ENCODE assay signal across 9 mouse cellular contexts in the genomic region with DNA sequence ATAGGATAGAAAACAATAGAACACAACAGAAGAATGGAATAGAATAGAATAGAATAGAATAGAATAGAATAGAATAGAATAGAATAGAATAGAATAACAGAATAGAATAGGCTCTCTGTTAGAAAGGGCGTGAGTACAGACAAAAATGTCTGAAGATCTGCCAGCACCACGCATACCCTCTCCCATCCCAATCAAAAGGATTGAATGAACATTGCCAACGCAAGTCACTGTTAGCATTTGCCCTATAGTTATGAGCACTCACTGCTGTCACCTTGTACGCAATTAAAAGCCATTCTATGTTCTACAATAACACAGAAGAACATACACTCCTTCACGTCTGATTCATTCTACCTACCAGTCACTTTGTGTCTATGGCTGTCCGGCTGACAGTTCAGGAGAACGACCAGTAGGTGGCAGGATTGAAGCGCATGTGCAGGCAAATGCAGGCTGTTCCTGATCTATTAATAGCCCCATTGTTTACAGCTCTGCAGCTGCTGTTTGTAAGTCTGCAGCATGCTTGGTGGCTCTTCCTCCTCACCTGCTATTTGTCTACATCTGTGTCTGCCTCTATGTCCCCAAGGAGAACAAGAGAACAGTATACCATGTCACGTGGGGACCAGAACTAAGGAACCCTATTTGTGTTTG. TPM values are rescaled to one million over a fixed set of nuclear protein-coding genes. Genes with fewer than 3 reads are reported as not detected.
DNase-seq lines count a peak whose midpoint lies in the region; ATAC-seq and TF ChIP-seq lines count a peak whose summit lies in the region.
"Had no signal": no experiment of that assay in that cellular context is flagged by ENCODE, and none has a peak within 500 bp of the region (broad histone marks: within the 10 kb centered on the region; RNA-seq: fewer than 3 reads in every experiment).

No protein-coding gene starts in this region.

- peak; percentile 95 for ATAC-seq in forebrain, embryonic 13.5 days
- peak; percentile 54 for ATAC-seq in liver, postnatal 0 days
- peak; percentile 90 for ATAC-seq in neural tube, embryonic 14.5 days (ENCODE audit: low read depth)

- TF ChIP-seq POLR2A in ES-Bruce4 (IDR thresholded peaks at IDR 0.05; ENCODE audit: insufficient read depth, low read length), result no peak

- peak; percentile 55 for DNase-seq in c-Kit-positive CD71-positive TER-119-positive erythroid progenitor cells, embryonic 14.5 days (ENCODE audit: low spot score)
- peak; percentile 75 to 83 for DNase-seq in heart, postnatal 14 days
- peak; percentile 83 to 87 for DNase-seq in kidney, postnatal 4 days
- DNase-seq in liver, postnatal 0 days, result peak; percentile 71
- peak; percentile 43 for DNase-seq in testis, postnatal 14 days (ENCODE audit: low spot score)

- H3K27me3 ChIP-seq in ES-Bruce4 (ENCODE audit: control insufficient read depth, insufficient read depth, low read length, poor library complexity, severe bottlenecking), result no peaks in the 10 kb centered on the region
- no peaks in the 10 kb centered on the region for H3K27me3 ChIP-seq in forebrain, embryonic 13.5 days
- no peaks in the 10 kb centered on the region for H3K27me3 ChIP-seq in liver, postnatal 0 days (ENCODE audit: insufficient read depth, low read length)
- H3K27me3 ChIP-seq in neural tube, embryonic 14.5 days (ENCODE audit: control insufficient read depth, insufficient read depth, low read length), result no peaks in the 10 kb centered on the region

- TF ChIP-seq EP300 in ES-Bruce4 (IDR thresholded peaks at IDR 0.05; ENCODE audit: insufficient read depth, low read depth, low read length), result no peak
- TF ChIP-seq EP300 in liver, postnatal 0 days (IDR thresholded peaks at IDR 0.05; ENCODE audit: low read depth), result no peak

- WGBS in forebrain, embryonic 13.5 days, result 22% methylated on average over 9 of the region's 9 CpGs
- WGBS in liver, postnatal 0 days (ENCODE audit: insufficient replicate concordance), result 26% methylated on average over 9 of the region's 9 CpGs
- 18% methylated on average over 9 of the region's 9 CpGs for WGBS in neural tube, embryonic 14.5 days

- peak; percentile 96 for TF ChIP-seq CTCF in ES-Bruce4 (IDR thresholded peaks at IDR 0.05; ENCODE audit: low read depth, low read length)
- peak; percentile 93 for TF ChIP-seq CTCF in liver, postnatal 0 days (IDR thresholded peaks at IDR 0.05; ENCODE audit: low read depth)

- H3K4me3 ChIP-seq in ES-Bruce4 (ENCODE audit: low read depth, low read length), result no peak overlapping the region
- H3K4me3 ChIP-seq in forebrain, embryonic 13.5 days, result no peak overlapping the region
- H3K4me3 ChIP-seq in liver, postnatal 0 days (ENCODE audit: low read depth, low read length), result no peak overlapping the region
- H3K4me3 ChIP-seq in neural tube, embryonic 14.5 days (ENCODE audit: low read depth, low read length), result no peak overlapping the region

- intact Hi-C loops in heart, postnatal 14 days (cut with DNase I), result no loop called here

- no peak overlapping the region; the same call in 1 of the 2 replicates for H3K4me2 ChIP-seq in forebrain, embryonic 13.5 days
- H3K4me2 ChIP-seq in liver, postnatal 0 days (ENCODE audit: low read depth, low read length), result no peak overlapping the region
- no peak overlapping the region for H3K4me2 ChIP-seq in neural tube, embryonic 14.5 days (ENCODE audit: low read depth, low read length)

- H3K4me1 ChIP-seq in ES-Bruce4 (ENCODE audit: control insufficient read depth, insufficient read depth, low read length), result peaks cover 2% of the 10 kb centered on the region
- H3K4me1 ChIP-seq in forebrain, embryonic 13.5 days, result peaks cover 5% of the 10 kb centered on the region
- no peaks in the 10 kb centered on the region for H3K4me1 ChIP-seq in liver, postnatal 0 days (ENCODE audit: insufficient read depth)
- no peaks in the 10 kb centered on the region for H3K4me1 ChIP-seq in neural tube, embryonic 14.5 days (ENCODE audit: control insufficient read depth, insufficient read depth, low read length)

- H3K36me3 ChIP-seq in ES-Bruce4 (ENCODE audit: control insufficient read depth, insufficient read depth, low read length, poor library complexity, severe bottlenecking), result no peaks in the 10 kb centered on the region
- no peaks in the 10 kb centered on the region for H3K36me3 ChIP-seq in forebrain, embryonic 13.5 days (ENCODE audit: poor library complexity, severe bottlenecking)
- no peaks in the 10 kb centered on the region for H3K36me3 ChIP-seq in liver, postnatal 0 days (replicated peaks; ENCODE audit: insufficient read depth, low read length)
- H3K36me3 ChIP-seq in neural tube, embryonic 14.5 days (ENCODE audit: control insufficient read depth, insufficient read depth, low read length), result no peaks in the 10 kb centered on the region

- no peak overlapping the region for H3K27ac ChIP-seq in ES-Bruce4 (ENCODE audit: insufficient read depth, low read length)
- H3K27ac ChIP-seq in forebrain, embryonic 13.5 days, result no peak overlapping the region
- no peak overlapping the region for H3K27ac ChIP-seq in liver, postnatal 0 days (ENCODE audit: low read depth)
- no peak overlapping the region for H3K27ac ChIP-seq in neural tube, embryonic 14.5 days (ENCODE audit: low read depth, low read length)

- no peaks in the 10 kb centered on the region for H3K9me3 ChIP-seq in ES-Bruce4 (replicated peaks; ENCODE audit: control insufficient read depth, insufficient read depth, low read length, poor library complexity, severe bottlenecking)
- no peaks in the 10 kb centered on the region for H3K9me3 ChIP-seq in forebrain, embryonic 13.5 days (replicated peaks)
- H3K9me3 ChIP-seq in liver, postnatal 0 days (ENCODE audit: low read length), result no peaks in the 10 kb centered on the region
- no peaks in the 10 kb centered on the region for H3K9me3 ChIP-seq in neural tube, embryonic 14.5 days (ENCODE audit: control insufficient read depth, low read length)

- no peak overlapping the region for H3K9ac ChIP-seq in ES-Bruce4 (ENCODE audit: low read depth, poor library complexity, severe bottlenecking)
- no peak overlapping the region for H3K9ac ChIP-seq in forebrain, embryonic 13.5 days
- no peak overlapping the region for H3K9ac ChIP-seq in liver, postnatal 0 days (replicated peaks)
- H3K9ac ChIP-seq in neural tube, embryonic 14.5 days (replicated peaks; ENCODE audit: low read depth, low read length), result no peak overlapping the region

RNA-seq across cellular contexts. Expression of gene Traf6, which starts 13.0 kb away (rescaled TPM):
- 17.5 and 17.6 TPM in 2 replicates for polyA plus RNA-seq in ES-Bruce4 (2011; ENCODE audit: insufficient read depth, insufficient read length, low read depth, missing spikeins)
- 10.4 and 12.2 TPM in 2 replicates for polyA plus RNA-seq in forebrain, embryonic 13.5 days (2015; fragmentation: Nextera tagmentation; extraction: Ambion mirVana)
- total RNA-seq in heart, postnatal 14 days (2021), result 10 to 100 TPM; 10.7 to 11.5 TPM
- polyA plus RNA-seq in liver, postnatal 0 days (2015; fragmentation: Nextera tagmentation; extraction: Ambion mirVana), result 2.7 and 2.8 TPM in 2 replicates
- polyA plus RNA-seq in neural tube, embryonic 14.5 days (2014; fragmentation: Nextera tagmentation; extraction: Ambion mirVana), result 6.4 and 9.3 TPM in 2 replicates

RNA-seq across cellular contexts. Expression of gene B230118H07Rik, which starts 15.8 kb away (rescaled TPM):
- polyA plus RNA-seq in ES-Bruce4 (2011; ENCODE audit: insufficient read depth, insufficient read length, low read depth, missing spikeins), result 27.0 and 38.3 TPM in 2 replicates
- polyA plus RNA-seq in forebrain, embryonic 13.5 days (2015; fragmentation: Nextera tagmentation; extraction: Ambion mirVana), result 53.6 and 59.0 TPM in 2 replicates
- 10 to 100 TPM; 69.2 to 69.8 TPM for total RNA-seq in heart, postnatal 14 days (2021)
- polyA plus RNA-seq in liver, postnatal 0 days (2015; fragmentation: Nextera tagmentation; extraction: Ambion mirVana), result 15.1 and 18.5 TPM in 2 replicates
- polyA plus RNA-seq in neural tube, embryonic 14.5 days (2014; fragmentation: Nextera tagmentation; extraction: Ambion mirVana), result 49.2 and 54.0 TPM in 2 replicates

RNA-seq across cellular contexts. Expression of gene Rag1, which starts 15.9 kb away (rescaled TPM):
- not detected in 2 replicates for polyA plus RNA-seq in ES-Bruce4 (2011; ENCODE audit: insufficient read depth, insufficient read length, low read depth, missing spikeins)
- 0.06 and 0.08 TPM in 2 replicates for polyA plus RNA-seq in forebrain, embryonic 13.5 days (2015; fragmentation: Nextera tagmentation; extraction: Ambion mirVana)
- 10 to 100 TPM in 1 of 2 experiments, 1 to 10 TPM in 1; 1.1 to 29.2 TPM for total RNA-seq in heart, postnatal 14 days (2021)
- polyA plus RNA-seq in liver, postnatal 0 days (2015; fragmentation: Nextera tagmentation; extraction: Ambion mirVana), result 0.95 and 1.1 TPM in 2 replicates
- polyA plus RNA-seq in neural tube, embryonic 14.5 days (2014; fragmentation: Nextera tagmentation; extraction: Ambion mirVana), result 0.05 and 0.13 TPM in 2 replicates
- polyA plus RNA-seq: large intestine, adult 2 months had no signal

RNA-seq across cellular contexts. Expression of gene Rag2, which starts 40.7 kb away (rescaled TPM):
- polyA plus RNA-seq in ES-Bruce4 (2011; ENCODE audit: insufficient read depth, insufficient read length, low read depth, missing spikeins), result not detected in 2 replicates
- not detected in 2 replicates for polyA plus RNA-seq in forebrain, embryonic 13.5 days (2015; fragmentation: Nextera tagmentation; extraction: Ambion mirVana)
- total RNA-seq in heart, postnatal 14 days (2021), result 1 to 10 TPM in 1 of 2 experiments, under 1 TPM in 1; 0.14 to 2.4 TPM
- 1.1 and 1.4 TPM in 2 replicates for polyA plus RNA-seq in liver, postnatal 0 days (2015; fragmentation: Nextera tagmentation; extraction: Ambion mirVana)
- not detected in 2 replicates for polyA plus RNA-seq in neural tube, embryonic 14.5 days (2014; fragmentation: Nextera tagmentation; extraction: Ambion mirVana)
- polyA plus RNA-seq: large intestine, adult 2 months had no signal
